9 mouse cellular contexts compared by ENCODE assay signal in the genomic region with DNA sequence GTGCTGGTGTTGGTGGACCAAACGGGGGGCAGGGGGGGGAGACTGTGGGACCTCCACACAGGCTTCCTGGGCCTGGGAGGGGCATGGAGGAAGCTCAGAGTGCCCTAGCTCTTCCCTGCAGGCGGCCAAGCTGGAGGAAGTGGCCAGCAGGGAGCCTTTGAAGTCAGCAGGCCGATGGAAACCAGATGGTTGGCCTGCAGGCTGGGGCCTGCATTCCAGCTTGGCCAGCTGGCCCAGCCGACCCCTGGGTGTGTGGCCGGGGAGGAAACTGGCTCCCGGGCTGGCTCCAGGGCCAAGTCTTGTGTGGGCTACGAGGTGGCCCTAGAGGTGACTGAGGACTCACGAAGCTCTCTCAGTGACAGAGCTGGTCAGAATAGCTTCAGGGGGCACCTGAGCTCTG. TPM values are rescaled to one million over a fixed set of nuclear protein-coding genes. Genes with fewer than 3 reads are reported as not detected.
DNase-seq lines count a peak whose midpoint lies in the region; ATAC-seq and TF ChIP-seq lines count a peak whose summit lies in the region.
"Had no signal": no experiment of that assay in that cellular context is flagged by ENCODE, and none has a peak within 500 bp of the region (broad histone marks: within the 10 kb centered on the region; RNA-seq: fewer than 3 reads in every experiment).

No protein-coding gene starts in this region.

- H3K27me3 ChIP-seq in intestine, embryonic 16.5 days (replicated peaks; ENCODE audit: control insufficient read depth, insufficient read depth, low read length), result no peaks in the 10 kb centered on the region
- no peaks in the 10 kb centered on the region for H3K27me3 ChIP-seq in lung, embryonic 14.5 days (ENCODE audit: insufficient read depth, low read length)

- peak overlapping the region; percentile 72; the same call in 1 of the 2 replicates for H3K27ac ChIP-seq in layer of hippocampus, adult 2 months
- peak overlapping the region; percentile 43 for H3K27ac ChIP-seq in intestine, embryonic 16.5 days (ENCODE audit: low read length)
- H3K27ac ChIP-seq in lung, embryonic 14.5 days (ENCODE audit: low read depth), result peak overlapping the region; percentile 73

- no peaks in the 10 kb centered on the region for H3K9me3 ChIP-seq in intestine, embryonic 16.5 days (ENCODE audit: control insufficient read depth, low read length)
- no peaks in the 10 kb centered on the region for H3K9me3 ChIP-seq in lung, embryonic 14.5 days (ENCODE audit: low read depth, low read length)

- TF ChIP-seq CTCF in layer of hippocampus, adult 2 months (conservative IDR thresholded peaks at IDR 0.05), result peak; percentile 38
- TF ChIP-seq CTCF in lung, embryonic 14.5 days (IDR thresholded peaks at IDR 0.05; ENCODE audit: low read depth), result peak; percentile 32; the same call in 1 of the 2 replicates

- no peak overlapping the region for H3K4me3 ChIP-seq in layer of hippocampus, adult 2 months
- H3K4me3 ChIP-seq in intestine, embryonic 16.5 days (ENCODE audit: low read length), result no peak overlapping the region
- no peak overlapping the region for H3K4me3 ChIP-seq in lung, embryonic 14.5 days (ENCODE audit: low read depth, low read length)

- H3K36me3 ChIP-seq in intestine, embryonic 16.5 days (ENCODE audit: control insufficient read depth, insufficient read depth, low read length), result peaks cover 21% of the 10 kb centered on the region; the same call in 1 of the 2 replicates
- peaks cover 44% of the 10 kb centered on the region for H3K36me3 ChIP-seq in lung, embryonic 14.5 days (ENCODE audit: insufficient read depth)

- peaks cover 86% of the 10 kb centered on the region for H3K4me1 ChIP-seq in intestine, embryonic 16.5 days (ENCODE audit: control insufficient read depth, insufficient read depth, low read length)
- peaks cover 44% of the 10 kb centered on the region for H3K4me1 ChIP-seq in lung, embryonic 14.5 days (ENCODE audit: insufficient read depth)

- DNase-seq in layer of hippocampus, adult 2 months (ENCODE audit: low spot score in 2 of 2), result peak in 1 of 2 experiments; percentile 47
- no peak for DNase-seq in layer of hippocampus, adult 8-10 months (ENCODE audit: low spot score in 2 of 2)
- DNase-seq in cerebellum, adult 11-12 months, result peak; percentile 78
- peak; percentile 99 for DNase-seq in heart, adult 11 months
- DNase-seq in lung, embryonic 14.5 days, result peak; percentile 91
- peak; percentile 79 for DNase-seq in skeletal muscle tissue, adult 2 months (ENCODE audit: low read depth, low spot score)
- DNase-seq in left cerebral cortex, adult 9 months (ENCODE audit: low spot score in 2 of 2), result no peak

- no peak for ATAC-seq in intestine, embryonic 16.5 days
- ATAC-seq in lung, embryonic 14.5 days (ENCODE audit: insufficient read depth), result peak; percentile 72

- peak overlapping the region; percentile 21 for H3K9ac ChIP-seq in intestine, embryonic 16.5 days (ENCODE audit: low read depth, low read length)
- H3K9ac ChIP-seq in lung, embryonic 14.5 days, result no peak overlapping the region

- 27% methylated on average over 8 of the region's 8 CpGs for WGBS in intestine, embryonic 16.5 days
- WGBS in lung, embryonic 14.5 days, result 15% methylated on average over 8 of the region's 8 CpGs

- H3K4me2 ChIP-seq in intestine, embryonic 16.5 days (ENCODE audit: low read depth, low read length), result 0 out of 2 replicates have a peak overlapping the region, but pooled peaks have one; percentile 6
- peak overlapping the region; percentile 31 for H3K4me2 ChIP-seq in lung, embryonic 14.5 days

RNA-seq across cellular contexts. Expression of gene Arid3a, which starts 5.9 kb away (rescaled TPM):
- 1 to 10 TPM; 7.5 to 8.5 TPM for total RNA-seq in layer of hippocampus, adult 2 months (2021)
- 10 to 100 TPM in 1 of 4 experiments, 1 to 10 TPM in 3; 6.6 to 11.8 (median 7.5) TPM for total RNA-seq in layer of hippocampus, adult 8-10 months (2022)
- polyA plus RNA-seq in intestine, embryonic 16.5 days (2015; fragmentation: Nextera tagmentation; extraction: Ambion mirVana), result 19.4 and 22.1 TPM in 2 replicates
- 5.1 and 5.4 TPM in 2 replicates for polyA plus RNA-seq in lung, embryonic 14.5 days (2014; fragmentation: Nextera tagmentation; extraction: Ambion mirVana)

RNA-seq across cellular contexts. Expression of gene R3hdm4, which starts 11.7 kb away (rescaled TPM):
- 100 to 1,000 TPM; 365 to 385 TPM for total RNA-seq in layer of hippocampus, adult 2 months (2021)
- 100 to 1,000 TPM; 340 to 392 (median 347) TPM for total RNA-seq in layer of hippocampus, adult 8-10 months (2022)
- 105 and 116 TPM in 2 replicates for polyA plus RNA-seq in intestine, embryonic 16.5 days (2015; fragmentation: Nextera tagmentation; extraction: Ambion mirVana)
- polyA plus RNA-seq in lung, embryonic 14.5 days (2014; fragmentation: Nextera tagmentation; extraction: Ambion mirVana), result 127 and 132 TPM in 2 replicates

RNA-seq across cellular contexts. Expression of gene Kiss1r, which starts 16.0 kb away (rescaled TPM):
- 1 to 10 TPM; 5.6 to 7.1 TPM for total RNA-seq in layer of hippocampus, adult 2 months (2021)
- total RNA-seq in layer of hippocampus, adult 8-10 months (2022), result 1 to 10 TPM; 6.3 to 8.3 (median 7.6) TPM
- polyA plus RNA-seq in intestine, embryonic 16.5 days (2015; fragmentation: Nextera tagmentation; extraction: Ambion mirVana), result 0.68 and 0.69 TPM in 2 replicates
- 0.70 and 1.2 TPM in 2 replicates for polyA plus RNA-seq in lung, embryonic 14.5 days (2014; fragmentation: Nextera tagmentation; extraction: Ambion mirVana)

RNA-seq across cellular contexts. Expression of gene Gm26602, which starts 22.1 kb away (rescaled TPM):
- total RNA-seq in layer of hippocampus, adult 2 months (2021), result not detected
- not detected for total RNA-seq in layer of hippocampus, adult 8-10 months (2022)
- polyA plus RNA-seq in intestine, embryonic 16.5 days (2015; fragmentation: Nextera tagmentation; extraction: Ambion mirVana), result 2.1 and 7.8 TPM in 2 replicates
- polyA plus RNA-seq in lung, embryonic 14.5 days (2014; fragmentation: Nextera tagmentation; extraction: Ambion mirVana), result 4.1 TPM in 1 of 2 replicates, not detected in the other
- polyA plus RNA-seq: gonadal fat pad, adult 2 months had no signal

RNA-seq across cellular contexts. Expression of gene Med16, which starts 24.0 kb away (rescaled TPM):
- 10 to 100 TPM; 57.7 to 59.3 TPM for total RNA-seq in layer of hippocampus, adult 2 months (2021)
- total RNA-seq in layer of hippocampus, adult 8-10 months (2022), result 10 to 100 TPM; 50.4 to 61.2 (median 57.1) TPM
- polyA plus RNA-seq in intestine, embryonic 16.5 days (2015; fragmentation: Nextera tagmentation; extraction: Ambion mirVana), result 34.1 and 37.2 TPM in 2 replicates
- 55.5 and 58.7 TPM in 2 replicates for polyA plus RNA-seq in lung, embryonic 14.5 days (2014; fragmentation: Nextera tagmentation; extraction: Ambion mirVana)

Comparison
In these comparisons a context has a peak if more than half of its experiments do, and no peak if none do; other contexts are left out.
1. DNase-seq: peak in cerebellum, adult 11-12 months (single experiment), heart, adult 11 months (single experiment), lung, embryonic 14.5 days (single experiment) and skeletal muscle tissue, adult 2 months (single experiment); none in layer of hippocampus, adult 8-10 months (0 of 2) and left cerebral cortex, adult 9 months (0 of 2).
2. Peak in every context shown above with its lines, with median percentiles within 50 percentile points of each other: H3K27ac ChIP-seq.